Mouse (Mus musculus): ENCODE data around the gene Gclm.
"Not testable (repeated sequence)": the region's sequence is repeated elsewhere in the genome, so short reads cannot be mapped to it uniquely, and the experiment has no call there.

The Gclm gene

DNA sequence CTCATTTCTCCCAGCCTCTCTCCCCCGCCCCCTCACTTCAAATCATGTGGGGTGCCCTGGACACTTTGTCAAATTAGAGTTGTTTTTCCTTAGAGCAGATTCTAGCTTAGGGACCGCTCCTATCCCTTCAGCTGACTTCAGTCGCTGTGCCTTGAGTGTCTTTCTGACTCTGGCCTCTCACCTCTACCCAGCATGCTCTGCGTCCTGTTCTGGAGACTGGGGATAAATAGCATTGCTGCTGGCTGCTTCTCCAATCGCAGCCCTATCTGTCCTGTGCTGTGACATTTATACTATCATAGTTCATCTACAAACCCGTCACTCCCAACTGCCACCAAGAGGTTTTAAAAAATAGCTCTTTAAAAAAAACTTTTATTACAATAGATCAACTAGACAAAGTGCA, 2.5 kb upstream of the Gclm start:
- no peak for DNase-seq (ENCODE audit: low spot score in 2 of 2)

DNA sequence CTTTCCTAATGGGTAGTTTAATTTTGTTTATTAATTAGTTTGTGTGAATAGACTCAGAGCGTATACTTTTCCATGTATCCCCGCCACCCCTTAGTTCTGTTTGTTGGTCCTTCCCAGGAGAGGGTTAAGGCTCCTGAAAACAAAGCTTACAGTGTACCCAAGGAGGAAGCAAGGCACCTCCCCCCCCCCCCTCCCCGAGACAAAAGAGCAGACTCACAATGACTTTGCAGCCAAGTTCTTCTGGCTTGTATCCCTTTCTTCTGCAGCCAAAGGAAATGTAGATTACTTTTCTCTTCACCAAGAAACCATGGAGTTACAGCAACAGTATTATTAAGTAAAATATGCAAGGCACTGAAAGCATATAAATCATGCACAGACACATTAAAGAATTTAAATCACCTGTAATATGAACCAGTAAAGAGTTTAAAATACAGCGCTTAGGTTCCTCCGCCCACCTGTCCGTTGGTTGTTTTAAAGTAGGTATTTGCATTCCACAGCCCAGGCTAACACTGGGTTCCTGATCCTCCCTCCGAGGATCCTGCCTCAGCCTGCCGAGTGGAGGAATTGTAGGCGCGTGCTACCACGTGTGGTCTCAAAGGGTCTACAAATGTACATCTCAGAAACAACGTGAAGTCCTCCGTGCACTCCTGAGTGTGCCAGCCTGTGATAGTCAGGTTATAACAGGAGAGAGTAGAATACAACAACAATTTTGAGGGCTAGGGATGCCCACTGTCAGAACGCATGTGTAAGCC, 1.8 kb upstream of the Gclm start:
- DNase-seq (ENCODE audit: low spot score in 2 of 2) = no peak

DNA sequence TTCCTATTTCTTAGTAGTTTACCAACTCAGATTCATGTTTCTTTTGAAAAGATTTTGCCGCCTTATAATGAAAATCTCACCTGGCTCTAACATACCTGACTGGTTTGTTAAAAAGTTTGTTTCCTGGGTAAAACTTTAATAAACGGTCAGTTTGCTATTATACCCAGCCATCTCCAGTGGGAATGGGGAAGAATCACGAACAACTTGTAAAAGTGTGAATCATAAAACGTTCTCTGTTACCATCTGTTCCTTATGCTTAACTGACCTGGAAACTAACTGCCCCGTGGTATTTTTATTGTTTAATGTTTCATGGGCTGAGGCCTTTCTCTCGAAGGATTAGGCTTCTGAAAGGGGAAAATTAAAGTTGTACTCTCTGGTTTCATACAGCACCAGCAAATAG, 598 bp upstream of the Gclm start:
- DNase-seq (ENCODE audit: low spot score in 2 of 2) = no peak

DNA sequence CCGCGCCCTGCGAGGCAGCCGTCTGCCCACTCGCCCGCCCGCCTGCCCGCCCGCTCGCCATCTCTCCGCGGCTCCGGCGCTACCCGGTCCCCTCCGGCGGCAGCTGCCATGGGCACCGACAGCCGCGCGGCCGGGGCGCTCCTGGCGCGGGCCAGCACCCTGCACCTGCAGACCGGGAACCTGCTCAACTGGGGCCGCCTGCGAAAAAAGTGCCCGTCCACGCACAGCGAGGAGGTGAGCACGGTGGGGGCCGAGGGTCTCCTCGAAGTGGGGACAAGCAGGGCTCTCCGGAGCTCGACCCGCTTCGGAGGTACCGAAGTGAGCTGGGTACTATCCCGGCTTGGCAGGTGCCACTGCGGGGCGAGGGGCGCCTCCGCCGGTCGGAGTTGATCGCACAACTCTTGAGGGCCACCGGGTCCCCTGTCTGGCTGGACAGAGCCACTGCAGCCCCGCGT, 548 bp downstream of the Gclm start:
- DNase-seq (ENCODE audit: low spot score in 2 of 2) = peak; percentile 32 to 51

DNA sequence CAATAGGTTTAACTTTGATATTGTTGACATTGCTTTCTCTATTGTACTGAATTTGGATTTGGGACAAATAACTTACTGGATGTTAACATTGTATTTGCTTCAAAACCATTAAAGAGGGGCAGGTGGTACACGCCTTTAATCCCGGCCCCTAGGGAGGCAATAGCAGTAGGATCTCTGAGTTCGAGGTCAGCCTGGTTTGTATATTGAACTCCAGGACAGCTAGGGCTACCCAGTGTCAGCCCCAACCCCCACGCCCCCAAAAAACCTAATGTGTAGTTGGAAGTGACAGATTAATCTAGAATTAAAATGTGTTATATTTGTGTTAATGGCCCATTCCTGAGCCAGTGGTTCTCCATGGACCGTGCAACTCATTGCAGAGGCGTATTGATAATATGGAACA, 1.0 kb downstream of the Gclm start:
- no peak for DNase-seq (ENCODE audit: low spot score in 2 of 2)

DNA sequence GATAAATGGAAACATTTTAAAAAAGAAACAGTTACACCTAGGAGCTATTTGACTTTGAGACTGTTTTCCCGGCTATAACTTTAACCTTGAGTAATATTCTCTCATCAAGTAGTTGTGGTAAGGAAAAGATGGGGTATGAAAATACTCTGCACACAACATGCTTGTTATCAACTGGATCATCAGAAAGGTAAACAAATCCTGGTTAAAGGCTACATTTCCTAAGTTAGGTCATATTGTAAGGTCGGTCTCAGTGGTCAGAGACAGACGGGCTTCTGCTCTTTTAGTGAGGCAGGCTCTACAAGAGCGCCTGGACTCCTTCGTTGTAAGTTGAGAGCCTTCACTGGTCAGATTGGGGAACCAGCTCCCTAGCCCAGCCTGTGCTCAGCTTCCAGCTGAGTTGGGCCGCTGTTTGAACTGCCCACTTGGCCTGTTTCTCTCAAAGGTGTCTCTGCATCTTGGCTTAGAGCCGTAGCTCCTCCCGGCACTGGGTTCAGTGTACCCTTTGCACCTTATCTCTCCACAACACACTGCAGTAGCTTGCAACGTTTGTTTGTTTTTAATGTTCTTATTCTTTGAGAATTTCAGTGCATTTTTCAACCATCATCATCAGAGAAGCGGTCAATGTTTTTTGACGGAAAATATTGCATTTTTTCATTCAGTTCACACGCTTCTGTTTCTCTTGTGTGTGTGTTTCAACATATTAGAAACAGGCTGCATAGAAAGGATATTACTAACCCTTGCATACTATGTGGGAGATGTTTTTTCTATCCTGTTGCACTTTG, 1.8 kb downstream of the Gclm start:
- no peak for DNase-seq (ENCODE audit: low spot score in 2 of 2)

DNA sequence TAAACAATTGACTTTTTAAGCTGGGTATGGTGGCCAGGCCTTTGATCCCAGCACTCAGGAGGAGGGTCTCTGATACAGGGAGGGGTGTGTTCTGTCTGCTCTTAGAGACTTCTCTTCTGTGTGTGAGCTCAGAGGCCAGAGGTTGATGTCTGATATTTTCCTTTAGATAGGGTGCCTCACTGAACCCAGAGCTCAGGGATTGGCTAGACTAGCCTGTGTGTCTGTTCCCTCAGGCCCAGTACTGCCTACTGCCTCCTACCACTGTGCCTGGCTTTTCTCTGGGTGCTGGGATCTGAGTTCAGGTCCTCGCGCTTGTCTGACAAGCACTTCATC, 2.4 kb downstream of the Gclm start:
- no peak for DNase-seq (ENCODE audit: low spot score in 2 of 2)

DNA sequence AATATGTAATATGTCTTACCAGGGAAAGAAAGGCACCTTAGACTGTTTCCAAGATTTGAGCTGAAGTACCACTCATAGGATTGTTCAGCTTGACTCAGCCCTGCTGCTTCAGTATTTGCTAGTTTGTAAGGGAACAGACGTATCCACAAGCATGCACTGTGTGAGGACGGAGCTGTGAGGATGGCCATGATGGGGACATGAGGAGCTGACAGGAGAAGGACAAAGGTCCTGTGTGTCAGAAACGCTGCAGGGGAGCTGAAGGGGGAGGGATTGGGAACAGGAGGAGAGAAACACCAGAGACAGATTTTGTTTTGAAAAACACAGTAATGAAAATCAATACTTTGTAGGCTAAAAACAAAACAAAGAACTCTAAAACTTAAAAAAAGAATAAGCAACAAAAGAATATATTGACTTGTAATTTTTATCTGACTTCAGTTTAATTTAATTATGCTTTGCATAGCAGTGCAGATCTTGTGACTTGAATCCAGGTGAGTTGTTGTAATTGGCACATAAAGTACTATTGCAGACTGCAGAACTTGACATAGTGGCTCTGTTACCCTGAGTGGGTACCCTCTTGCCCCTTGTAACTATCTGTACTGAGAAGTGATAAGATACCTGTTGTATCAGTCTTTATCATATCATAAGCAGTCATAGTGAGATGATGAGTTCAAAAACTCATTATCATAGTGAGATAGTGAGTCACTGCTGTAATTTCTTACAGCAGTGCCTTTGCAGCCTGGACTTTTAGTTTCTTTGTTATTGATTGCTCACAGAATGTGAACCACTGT, 7.3 kb downstream of the Gclm start:
- DNase-seq (ENCODE audit: low spot score in 2 of 2) = no peak

DNA sequence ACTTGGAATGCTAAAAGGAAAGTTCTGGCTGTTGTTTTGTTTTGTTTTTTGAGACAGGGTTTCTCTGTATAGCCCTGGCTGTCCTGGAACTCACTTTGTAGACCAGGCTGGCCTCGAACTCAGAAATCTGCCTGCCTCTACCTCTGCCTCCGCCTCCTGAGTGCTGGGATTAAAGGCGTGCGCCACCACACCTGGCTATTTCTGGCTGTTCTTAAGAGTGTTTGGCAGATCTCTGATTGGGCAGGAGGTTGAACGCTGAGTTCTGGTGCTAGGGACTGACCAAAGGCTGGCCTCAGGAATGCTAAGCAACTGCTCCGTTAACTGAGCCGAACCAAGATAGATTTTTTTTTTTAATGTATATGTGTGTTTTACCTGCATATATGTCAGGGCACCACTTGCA, 8.7 kb downstream of the Gclm start:
- not testable (repeated sequence) for DNase-seq (ENCODE audit: low spot score in 2 of 2)

DNA sequence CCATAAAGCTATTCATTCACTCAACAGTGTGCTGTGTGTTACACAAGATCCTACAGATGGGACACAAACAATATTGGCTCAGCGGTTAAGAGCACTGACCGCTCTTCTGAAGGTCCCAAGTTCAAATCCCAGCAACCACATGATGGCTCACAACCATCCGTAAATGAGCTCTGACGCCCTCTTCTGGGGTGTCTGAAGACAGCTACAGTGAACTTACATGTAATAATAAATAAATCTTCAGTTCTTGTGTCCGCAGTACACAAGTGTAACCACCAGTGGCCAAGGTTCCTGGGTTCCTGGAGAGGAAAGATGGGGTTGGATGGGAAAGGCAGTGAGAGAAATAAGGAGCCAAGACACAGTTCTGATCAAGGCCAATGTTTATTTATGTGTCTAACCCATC, 24.6 kb downstream of the Gclm start:
- DNase-seq (ENCODE audit: low spot score in 2 of 2) = no peak

DNA sequence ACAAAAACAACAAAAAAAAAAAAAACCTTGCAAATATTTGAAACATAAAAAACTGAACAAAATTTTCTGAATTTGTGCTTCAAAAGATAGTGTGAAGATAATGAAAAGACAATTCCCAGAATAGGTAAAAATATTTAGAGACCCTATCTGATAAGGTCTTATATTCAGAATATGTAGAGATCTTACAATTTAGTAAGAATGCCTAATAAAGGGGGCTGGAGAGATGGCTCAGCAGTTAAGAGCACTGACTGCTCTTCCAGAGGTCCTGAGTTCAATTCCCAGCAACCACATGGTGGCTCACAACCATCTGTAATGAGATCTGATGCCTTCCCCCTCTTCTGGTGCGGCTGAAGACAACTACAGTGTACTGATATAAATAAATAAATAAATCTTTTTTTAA, 27.2 kb downstream of the Gclm start:
- not testable (repeated sequence) for DNase-seq (ENCODE audit: low spot score in 2 of 2)

DNA sequence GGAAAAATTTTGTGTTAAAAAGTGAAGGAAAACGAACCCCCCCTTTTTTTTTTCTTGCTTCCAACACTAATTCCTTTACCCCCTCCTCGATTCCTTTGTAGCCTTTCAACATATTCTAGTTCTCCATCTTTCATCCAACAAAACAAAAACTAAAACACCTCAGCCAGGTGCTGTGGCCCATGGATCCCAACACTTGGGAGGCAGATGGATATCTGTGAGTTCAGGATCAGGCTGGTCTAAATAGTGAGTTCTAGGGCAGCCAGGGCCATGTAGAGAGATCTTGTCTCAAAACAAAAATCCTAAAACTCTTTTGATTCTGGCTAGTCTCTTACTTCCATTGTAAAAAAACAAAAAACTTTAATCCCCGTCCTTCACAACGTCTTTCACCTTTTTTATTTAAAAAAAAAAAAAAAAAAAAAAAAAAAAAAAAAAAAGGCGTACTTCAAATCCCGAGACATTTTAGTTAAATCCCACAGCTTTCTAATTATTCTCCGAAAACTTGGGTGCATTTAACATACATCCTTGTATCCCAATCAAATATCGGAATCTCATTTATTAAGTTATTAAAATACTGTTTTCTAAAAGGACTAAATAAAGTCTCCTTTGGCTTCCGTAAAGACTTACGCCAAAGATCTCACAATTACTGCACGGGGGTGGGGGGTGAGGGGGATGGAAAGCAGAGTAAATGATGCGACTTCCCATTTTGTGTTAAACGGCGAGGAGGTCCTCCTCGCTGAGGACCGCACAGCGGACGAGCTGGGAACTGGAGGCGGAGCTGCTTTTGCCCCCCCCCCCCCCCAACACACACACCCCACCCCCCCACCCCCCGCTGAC, 28.3 kb downstream of the Gclm start:
- DNase-seq (ENCODE audit: low spot score in 2 of 2) = no peak

DNA sequence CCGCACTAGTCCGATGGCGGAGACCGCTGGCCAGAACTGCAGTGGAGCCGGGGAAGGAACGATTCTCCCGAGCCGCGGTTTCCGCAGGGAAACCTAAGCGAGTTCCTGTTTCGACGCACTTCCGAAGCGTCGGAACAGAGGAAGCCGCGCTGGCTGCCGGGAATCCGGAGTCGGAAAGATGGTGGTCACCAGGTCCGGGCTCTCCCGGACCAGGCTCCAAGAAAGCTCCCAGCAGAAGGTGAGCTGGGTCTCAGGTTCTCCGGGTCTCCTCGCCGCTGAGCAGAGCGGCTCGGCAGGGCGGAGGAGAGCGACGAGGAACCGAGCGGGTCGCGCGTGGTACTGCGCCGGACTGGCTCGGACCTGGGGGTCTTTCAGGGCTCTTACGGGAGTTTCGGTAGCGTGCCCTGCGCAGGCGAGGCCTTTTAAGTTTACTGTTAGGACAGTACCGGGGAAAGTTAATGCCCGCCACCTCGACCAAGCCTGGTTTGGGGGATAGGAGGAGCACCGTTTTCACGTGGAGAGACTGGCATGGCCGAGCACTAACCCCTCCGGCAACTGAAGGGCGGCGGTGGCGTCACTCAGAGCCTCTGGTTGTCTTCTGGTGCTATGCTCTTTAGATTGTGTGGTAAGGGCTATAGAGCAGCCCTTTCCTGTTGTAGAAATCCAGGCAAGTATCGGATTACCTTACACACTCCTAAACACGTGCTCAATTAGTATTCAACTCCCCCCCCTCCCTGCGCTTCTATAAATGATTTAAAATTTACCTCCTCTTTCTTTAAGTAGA, 29.1 kb downstream of the Gclm start, which contains the start of gene Dnttip2:
Gene Dnttip2, plus strand, starts transcription at position 148 of the 784 bp plus-strand sequence.
- peak; percentile 85 to 93 for DNase-seq (ENCODE audit: low spot score in 2 of 2)

DNA sequence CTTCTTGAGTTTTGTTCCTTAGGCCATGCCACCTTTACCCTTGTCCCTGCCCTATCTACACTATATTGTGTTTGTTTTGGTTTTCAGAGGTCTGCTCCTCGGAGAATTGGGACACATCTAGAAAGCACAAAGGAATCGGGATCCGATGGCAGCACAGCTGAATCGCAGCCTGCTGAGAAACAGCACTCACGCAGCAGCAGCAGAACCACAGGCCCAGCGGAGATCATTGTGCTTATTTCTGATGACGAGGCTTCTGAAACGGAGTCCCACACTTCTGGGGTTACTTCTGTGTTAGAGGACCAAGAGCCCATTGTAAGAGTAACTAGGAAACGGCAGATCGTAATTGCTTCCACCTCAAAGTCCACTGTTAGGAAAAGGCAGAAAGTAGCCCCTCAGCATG, 29.8 kb downstream of the Gclm start:
- no peak for DNase-seq (ENCODE audit: low spot score in 2 of 2)

DNA sequence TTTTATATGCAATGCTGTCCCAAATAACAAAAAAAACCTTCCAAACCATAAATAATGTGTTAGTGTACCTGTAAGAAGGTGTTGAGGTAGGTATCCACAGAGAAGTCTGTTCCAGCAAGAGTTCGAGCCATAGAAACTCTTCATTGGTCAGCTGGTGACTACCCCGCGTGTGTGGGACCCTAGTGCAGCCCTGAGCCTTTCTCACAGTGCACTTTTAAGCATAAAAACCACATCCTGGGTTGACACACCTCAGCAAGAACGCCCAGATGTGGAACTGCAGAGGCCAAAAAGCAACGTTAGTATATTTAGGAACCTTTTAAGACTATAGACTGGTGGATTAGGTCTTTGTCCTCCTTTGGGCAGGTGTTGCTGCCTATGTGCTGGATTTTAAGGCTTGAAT, 41.8 kb downstream of the Gclm start:
- no peak for DNase-seq (ENCODE audit: low spot score in 2 of 2)

DNA sequence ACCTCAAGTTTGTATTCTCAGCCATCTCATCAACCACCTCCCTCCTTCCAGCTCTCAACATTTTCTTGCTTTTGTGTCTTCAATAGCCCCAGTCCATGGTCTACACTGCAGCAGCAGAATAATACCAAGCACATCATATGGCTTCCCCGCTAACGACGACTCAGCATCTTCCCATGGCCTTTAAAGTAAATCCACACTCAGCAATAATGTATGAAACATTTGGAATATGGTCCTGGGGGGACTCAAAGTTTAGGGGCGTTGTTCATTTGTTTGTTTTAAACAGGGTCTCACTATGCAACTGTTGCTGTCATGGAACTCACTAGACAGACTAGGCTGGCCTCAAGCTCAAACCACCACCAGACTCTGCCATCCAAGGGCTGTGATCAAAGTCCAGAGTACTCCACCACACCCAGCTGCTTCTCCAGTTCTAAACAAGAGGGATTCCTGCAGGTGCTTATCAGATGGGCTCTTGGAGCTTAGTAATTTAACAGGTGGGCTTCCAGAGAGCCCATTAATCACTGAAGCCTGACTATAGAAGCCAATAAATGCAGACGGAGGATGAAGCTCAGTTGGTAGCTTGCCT, 43.3 kb downstream of the Gclm start:
- no peak for DNase-seq (ENCODE audit: low spot score in 2 of 2)

DNA sequence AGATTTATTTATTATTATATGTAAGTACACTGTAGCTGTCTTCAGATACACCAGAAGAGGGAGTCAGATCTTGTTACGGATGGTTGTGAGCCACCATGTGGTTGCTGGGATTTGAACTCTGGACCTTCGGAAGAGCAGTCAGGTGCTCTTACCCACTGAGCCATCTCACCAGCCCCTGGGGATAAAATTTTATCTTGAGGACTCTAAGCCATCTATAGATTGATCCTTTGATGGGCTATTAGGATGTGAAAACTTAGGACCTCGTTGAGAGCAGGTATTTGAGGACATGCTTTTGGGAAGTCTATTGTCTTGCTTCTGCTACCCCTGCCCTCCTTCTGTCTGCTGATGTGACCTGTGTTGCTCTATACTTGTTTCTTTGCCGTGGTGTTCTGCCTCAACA, 44.0 kb downstream of the Gclm start:
- DNase-seq (ENCODE audit: low spot score in 2 of 2) = not testable (repeated sequence)

DNA sequence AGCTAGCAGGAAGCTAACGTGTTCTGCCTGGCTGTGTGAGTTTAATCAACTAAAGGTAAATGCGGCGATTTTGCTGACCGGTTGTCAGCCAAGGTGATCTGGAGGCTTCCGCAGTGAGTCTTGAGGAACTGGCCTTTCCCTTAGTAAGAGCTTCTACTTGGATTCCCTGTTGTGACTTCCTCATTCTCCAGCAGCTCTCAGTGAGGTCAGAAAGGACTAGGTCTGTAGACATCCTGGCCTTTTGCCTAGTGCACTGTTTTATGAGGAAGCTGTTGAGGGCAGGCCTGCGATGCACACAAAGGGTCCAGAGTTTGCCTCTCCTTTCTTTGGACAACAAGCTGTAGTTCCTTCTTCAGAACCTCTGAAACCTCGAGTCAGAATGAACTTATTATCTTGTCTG, 45.3 kb downstream of the Gclm start:
- DNase-seq (ENCODE audit: low spot score in 2 of 2) = peak; percentile 57 to 77

DNA sequence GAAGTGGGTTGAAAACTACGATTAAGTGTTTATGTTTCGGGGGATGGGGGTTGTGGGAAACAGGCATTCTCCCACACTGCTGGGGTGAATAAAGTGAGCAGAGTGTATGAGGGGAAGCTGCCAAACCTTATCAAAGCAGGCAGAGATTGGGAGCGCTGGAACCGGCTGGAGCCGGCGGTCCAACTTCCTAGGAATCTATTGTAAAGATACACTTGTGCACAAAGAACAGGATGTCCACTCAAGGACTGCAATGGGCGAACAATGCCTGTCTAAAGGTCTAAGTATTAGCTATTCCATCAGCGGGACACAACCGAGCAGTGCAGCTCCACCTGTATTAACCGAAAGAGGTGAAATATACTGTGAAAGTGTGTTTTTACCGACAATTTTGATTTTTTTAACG, 46.5 kb downstream of the Gclm start:
- DNase-seq (ENCODE audit: low spot score in 2 of 2) = peak in 1 of 2 experiments; percentile 52

All from heart, adult 9 months (tissue).